Mouse (Mus musculus): Measurements from ENCODE around the gene Kcnh8. TPM values are rescaled to one million over a fixed set of nuclear protein-coding genes. Genes with fewer than 3 reads are reported as not detected.

Kcnh8 gene
- polyA plus RNA-seq, 1 experiment from 2014 or later: 0.61 TPM

GRCm38 (mm10) chr17:52691988-52692387, 89.5 kb downstream of the Kcnh8 start:
- H3K4me3 ChIP-seq: no peak overlapping the region
- H3K27ac ChIP-seq (replicated peaks): no peak overlapping the region
- DNase-seq (ENCODE audit: low spot score): no peak
- H3K36me3 ChIP-seq (replicated peaks): no peaks in the 10 kb centered on the region
- H3K9me3 ChIP-seq: no peaks in the 10 kb centered on the region
- H3K4me1 ChIP-seq: no peaks in the 10 kb centered on the region
- no peaks in the 10 kb centered on the region for H3K27me3 ChIP-seq (replicated peaks; ENCODE audit: low read depth, poor library complexity, severe bottlenecking)

- WGBS: 86% methylated on average over 3 of the region's 3 CpGs
- H3K27me3 ChIP-seq (replicated peaks; ENCODE audit: low read depth, poor library complexity, severe bottlenecking): no peaks in the 10 kb centered on the region
- H3K36me3 ChIP-seq (replicated peaks): no peaks in the 10 kb centered on the region
- no peaks in the 10 kb centered on the region for H3K4me1 ChIP-seq
- H3K4me3 ChIP-seq: no peak overlapping the region
- no peak overlapping the region for H3K27ac ChIP-seq (replicated peaks)
- H3K9me3 ChIP-seq: no peaks in the 10 kb centered on the region
- no peak for DNase-seq (ENCODE audit: low spot score)
Measured at GRCm38 (mm10) chr17:52701944-52702343, 99.4 kb downstream of the Kcnh8 start.

GRCm38 (mm10) chr17:52712319-52712718, 109.8 kb downstream of the Kcnh8 start:
- Histone ChIP-seq H3K9me3 (no peaks in the 10 kb centered on the region), H3K36me3 (replicated peaks) (no peaks in the 10 kb centered on the region), H3K27me3 (replicated peaks; ENCODE audit: low read depth, poor library complexity, severe bottlenecking) (no peaks in the 10 kb centered on the region), H3K4me3 (no peak overlapping the region), H3K4me1 (no peaks in the 10 kb centered on the region), H3K27ac (replicated peaks) (no peak overlapping the region)
- peak; percentile 8 for DNase-seq (ENCODE audit: low spot score)
- WGBS: 19% methylated on average over 1 of the region's 1 CpGs

- no peaks in the 10 kb centered on the region for H3K27me3 ChIP-seq (replicated peaks; ENCODE audit: low read depth, poor library complexity, severe bottlenecking)
- WGBS: 72% methylated on average over 3 of the region's 3 CpGs
- H3K4me3 ChIP-seq: no peak overlapping the region
Measured at GRCm38 (mm10) chr17:52722214-52722613, 119.7 kb downstream of the Kcnh8 start.

GRCm38 (mm10) chr17:52728806-52729205, 126.3 kb downstream of the Kcnh8 start:
- Histone ChIP-seq H3K27ac (replicated peaks) (no peak overlapping the region), H3K27me3 (replicated peaks; ENCODE audit: low read depth, poor library complexity, severe bottlenecking) (no peaks in the 10 kb centered on the region), H3K4me1 (no peaks in the 10 kb centered on the region), H3K36me3 (replicated peaks) (no peaks in the 10 kb centered on the region), H3K4me3 (no peak overlapping the region), H3K9me3 (no peaks in the 10 kb centered on the region)
- DNase-seq (ENCODE audit: low spot score): no peak
- WGBS: 82% methylated on average over 2 of the region's 2 CpGs

More at GRCm38 (mm10) chr17:52722214-52722613, 119.7 kb downstream of the Kcnh8 start:
- DNase-seq (ENCODE audit: low spot score): no peak
- Histone ChIP-seq H3K27ac (replicated peaks) (no peak overlapping the region), H3K9me3 (no peaks in the 10 kb centered on the region), H3K4me1 (no peaks in the 10 kb centered on the region), H3K36me3 (replicated peaks) (no peaks in the 10 kb centered on the region)

- no peaks in the 10 kb centered on the region for H3K36me3 ChIP-seq (replicated peaks)
- H3K9me3 ChIP-seq: peaks cover 5% of the 10 kb centered on the region; the same call in 1 of the 2 replicates
Measured at GRCm38 (mm10) chr17:52738436-52738835, 135.9 kb downstream of the Kcnh8 start.

GRCm38 (mm10) chr17:52788151-52788550, 185.6 kb downstream of the Kcnh8 start:
- WGBS: 67% methylated on average over 3 of the region's 3 CpGs
- H3K36me3 ChIP-seq (replicated peaks): no peaks in the 10 kb centered on the region

More at GRCm38 (mm10) chr17:52738436-52738835, 135.9 kb downstream of the Kcnh8 start:
- Histone ChIP-seq H3K27me3 (replicated peaks; ENCODE audit: low read depth, poor library complexity, severe bottlenecking) (no peaks in the 10 kb centered on the region), H3K4me3 (no peak overlapping the region), H3K27ac (replicated peaks) (no peak overlapping the region), H3K4me1 (no peaks in the 10 kb centered on the region)
- DNase-seq (ENCODE audit: low spot score): no peak

GRCm38 (mm10) chr17:52804463-52804862, 202.0 kb downstream of the Kcnh8 start:
- WGBS: 64% methylated on average over 6 of the region's 6 CpGs
- no peak for DNase-seq (ENCODE audit: low spot score)
- Histone ChIP-seq H3K4me3 (no peak overlapping the region), H3K27ac (replicated peaks) (no peak overlapping the region), H3K9me3 (no peaks in the 10 kb centered on the region), H3K36me3 (replicated peaks) (no peaks in the 10 kb centered on the region), H3K4me1 (no peaks in the 10 kb centered on the region), H3K27me3 (replicated peaks; ENCODE audit: low read depth, poor library complexity, severe bottlenecking) (no peaks in the 10 kb centered on the region)

More at GRCm38 (mm10) chr17:52788151-52788550, 185.6 kb downstream of the Kcnh8 start:
- H3K4me1 ChIP-seq: no peaks in the 10 kb centered on the region
- H3K4me3 ChIP-seq: no peak overlapping the region
- no peaks in the 10 kb centered on the region for H3K27me3 ChIP-seq (replicated peaks; ENCODE audit: low read depth, poor library complexity, severe bottlenecking)
- no peaks in the 10 kb centered on the region for H3K9me3 ChIP-seq
- DNase-seq (ENCODE audit: low spot score): no peak
- no peak overlapping the region for H3K27ac ChIP-seq (replicated peaks)

GRCm38 (mm10) chr17:52810773-52811172, 208.3 kb downstream of the Kcnh8 start:
- Histone ChIP-seq H3K27me3 (replicated peaks; ENCODE audit: low read depth, poor library complexity, severe bottlenecking) (no peaks in the 10 kb centered on the region), H3K36me3 (replicated peaks) (no peaks in the 10 kb centered on the region), H3K4me1 (no peaks in the 10 kb centered on the region), H3K27ac (replicated peaks) (no peak overlapping the region), H3K9me3 (no peaks in the 10 kb centered on the region), H3K4me3 (no peak overlapping the region)
- DNase-seq (ENCODE audit: low spot score): no peak
- 86% methylated on average over 1 of the region's 1 CpGs for WGBS

- no peaks in the 10 kb centered on the region for H3K36me3 ChIP-seq (replicated peaks)
- 0 out of 2 replicates have a peak, but pooled peaks cover 1% of the 10 kb centered on the region for H3K9me3 ChIP-seq
- WGBS: 78% methylated on average over 1 of the region's 1 CpGs
- H3K4me3 ChIP-seq: no peak overlapping the region
- H3K27me3 ChIP-seq (replicated peaks; ENCODE audit: low read depth, poor library complexity, severe bottlenecking): no peaks in the 10 kb centered on the region
- DNase-seq (ENCODE audit: low spot score): no peak
- no peak overlapping the region for H3K27ac ChIP-seq (replicated peaks)
- no peaks in the 10 kb centered on the region for H3K4me1 ChIP-seq
Measured at GRCm38 (mm10) chr17:52819007-52819406, 216.5 kb downstream of the Kcnh8 start.

- Histone ChIP-seq H3K36me3 (replicated peaks) (no peaks in the 10 kb centered on the region), H3K4me3 (no peak overlapping the region), H3K9me3 (no peaks in the 10 kb centered on the region), H3K4me1 (no peaks in the 10 kb centered on the region), H3K27me3 (replicated peaks; ENCODE audit: low read depth, poor library complexity, severe bottlenecking) (no peaks in the 10 kb centered on the region), H3K27ac (replicated peaks) (no peak overlapping the region)
- no peak for DNase-seq (ENCODE audit: low spot score)
- 94% methylated on average over 4 of the region's 4 CpGs for WGBS
Measured at GRCm38 (mm10) chr17:52829678-52830077, 227.2 kb downstream of the Kcnh8 start.

GRCm38 (mm10) chr17:52873195-52873594, 270.7 kb downstream of the Kcnh8 start:
- H3K27me3 ChIP-seq (replicated peaks; ENCODE audit: low read depth, poor library complexity, severe bottlenecking): no peaks in the 10 kb centered on the region
- no peaks in the 10 kb centered on the region for H3K9me3 ChIP-seq
- H3K4me3 ChIP-seq: no peak overlapping the region
- DNase-seq (ENCODE audit: low spot score): no peak
- 87% methylated on average over 3 of the region's 3 CpGs for WGBS
- H3K36me3 ChIP-seq (replicated peaks): no peaks in the 10 kb centered on the region
- no peaks in the 10 kb centered on the region for H3K4me1 ChIP-seq
- H3K27ac ChIP-seq (replicated peaks): no peak overlapping the region

GRCm38 (mm10) chr17:52878964-52879363, 276.5 kb downstream of the Kcnh8 start:
- H3K27me3 ChIP-seq (replicated peaks; ENCODE audit: low read depth, poor library complexity, severe bottlenecking): no peaks in the 10 kb centered on the region
- H3K9me3 ChIP-seq: no peaks in the 10 kb centered on the region
- H3K27ac ChIP-seq (replicated peaks): no peak overlapping the region
- no peaks in the 10 kb centered on the region for H3K4me1 ChIP-seq
- WGBS: 45% methylated on average over 1 of the region's 1 CpGs
- H3K36me3 ChIP-seq (replicated peaks): no peaks in the 10 kb centered on the region
- no peak for DNase-seq (ENCODE audit: low spot score)
- H3K4me3 ChIP-seq: no peak overlapping the region

GRCm38 (mm10) chr17:52880051-52880450, 277.5 kb downstream of the Kcnh8 start:
- H3K9me3 ChIP-seq: no peaks in the 10 kb centered on the region
- no peak overlapping the region for H3K4me3 ChIP-seq
- WGBS: 82% methylated on average over 2 of the region's 2 CpGs
- no peaks in the 10 kb centered on the region for H3K36me3 ChIP-seq (replicated peaks)
- no peaks in the 10 kb centered on the region for H3K27me3 ChIP-seq (replicated peaks; ENCODE audit: low read depth, poor library complexity, severe bottlenecking)
- no peak for DNase-seq (ENCODE audit: low spot score)
- no peaks in the 10 kb centered on the region for H3K4me1 ChIP-seq
- H3K27ac ChIP-seq (replicated peaks): no peak overlapping the region
